Mouse (Mus musculus) heart, adult 18-20 months (tissue): ENCODE data around the gene Snd1. TPM values are rescaled to one million over a fixed set of nuclear protein-coding genes. Genes with fewer than 3 reads are reported as not detected.
"Not testable (repeated sequence)": the region's sequence is repeated elsewhere in the genome, so short reads cannot be mapped to it uniquely, and the experiment has no call there.

Experiments
- DNase-seq, 2 experiments: peaks; one replicate each; pipeline ENCODE4 v3.0.0; 2021 to 2022; ENCODE audit warnings: mixed read lengths in 1 of 2
- total RNA-seq, 2 experiments: library from RNA; stranded (reverse); gene quantifications; 2 replicates each; pipeline ENCODE4 v1.2.3; 2021

Snd1 gene
- total RNA-seq, 2 experiments from 2014 or later: 68.7 to 73.5 TPM

GRCm38 (mm10) chr6:28482711-28483315 lies 7.9 kb downstream of the Snd1 start:
- DNase-seq: no peak

DNA sequence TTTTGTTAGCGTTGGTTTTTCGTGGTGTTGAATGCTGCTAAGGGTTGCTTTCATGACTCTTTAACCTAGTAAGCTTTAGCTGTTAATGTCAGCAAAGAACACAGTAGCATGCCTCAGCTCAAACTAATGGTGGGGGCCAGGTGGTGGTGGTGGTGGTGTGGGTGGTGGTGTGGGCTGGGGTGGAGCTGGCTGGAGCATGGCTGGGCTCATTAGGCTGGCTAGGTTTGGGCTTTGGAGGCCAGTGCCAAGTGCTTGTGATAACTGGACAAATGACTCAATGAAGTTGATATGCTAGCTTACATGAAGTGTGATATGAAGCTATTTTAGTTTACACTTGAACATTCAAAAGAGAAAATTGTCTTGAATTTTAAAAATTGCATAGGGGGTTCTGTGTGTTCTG lies 11.1 kb downstream of the Snd1 start:
- peak; percentile 61 to 79 for DNase-seq

DNA sequence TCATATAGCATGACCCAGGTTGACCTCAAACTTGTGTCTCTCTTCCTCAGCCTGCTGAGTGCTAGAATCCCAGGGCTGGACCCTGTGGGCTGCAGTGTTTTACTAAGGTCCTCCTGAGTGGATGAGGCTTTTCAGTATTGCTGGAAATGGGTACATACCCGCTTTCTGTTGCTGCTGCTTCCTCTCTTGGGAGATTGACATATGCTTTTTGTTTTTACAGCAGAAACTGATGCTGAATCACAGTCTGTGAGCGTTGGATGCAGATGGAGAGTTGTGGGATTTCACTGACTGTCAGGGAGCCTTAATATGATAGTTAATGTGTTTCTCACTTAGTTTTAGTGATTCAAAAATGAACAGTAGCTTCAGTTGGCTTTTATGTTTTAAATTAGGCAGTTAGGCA lies 11.5 kb downstream of the Snd1 start:
- peak in 1 of 2 experiments; percentile 33 for DNase-seq

DNA sequence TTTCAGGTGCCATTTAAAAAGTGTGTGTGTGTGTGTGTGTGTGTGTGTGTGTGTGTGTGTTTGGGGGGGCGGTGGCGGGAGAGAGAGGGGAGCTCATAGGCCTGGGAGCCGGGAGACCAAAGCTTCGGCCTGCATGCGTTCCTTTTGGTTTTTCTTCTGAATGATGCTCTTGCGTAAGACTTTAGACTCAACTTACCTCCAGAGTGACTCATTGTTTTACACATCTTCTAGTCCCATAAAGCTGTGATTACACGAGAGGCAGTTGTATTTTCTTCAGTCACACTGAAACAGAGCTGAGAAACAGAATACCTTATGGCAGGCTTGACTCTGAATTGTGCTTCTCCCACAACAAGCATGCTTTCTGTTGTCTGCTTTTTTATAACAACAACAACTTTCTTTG lies 12.0 kb downstream of the Snd1 start:
- no peak for DNase-seq

DNA sequence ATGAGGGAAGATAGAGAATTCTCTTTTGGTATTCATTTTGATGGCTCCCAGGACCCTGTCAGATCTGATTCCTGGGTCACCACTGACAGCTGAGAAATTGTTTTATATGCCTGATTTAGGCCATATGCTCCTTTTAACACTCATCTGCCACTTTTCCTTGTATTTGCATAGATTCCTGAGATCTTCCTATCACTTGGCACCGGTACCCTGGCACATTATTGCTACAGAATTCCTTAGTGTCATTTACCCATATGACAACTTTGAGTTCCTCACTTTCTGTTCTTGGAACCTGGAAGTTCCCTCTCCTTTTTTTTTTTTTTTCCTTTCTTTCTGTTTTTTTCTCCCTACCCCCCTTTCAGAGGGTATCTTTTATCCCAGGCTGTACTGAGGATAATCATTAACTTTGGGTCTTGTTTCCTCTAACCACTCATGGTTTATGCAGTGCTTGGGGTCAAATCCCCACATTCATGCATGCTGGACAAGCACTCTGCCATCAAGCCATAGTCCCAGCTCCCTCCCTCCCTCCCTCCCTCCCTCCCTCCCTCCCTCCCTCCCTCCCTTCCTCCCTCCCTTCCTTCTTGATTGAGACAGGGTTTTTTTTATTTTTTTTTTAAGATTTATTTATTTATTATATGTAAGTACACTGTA lies 13.4 kb downstream of the Snd1 start:
- no peak for DNase-seq

GRCm38 (mm10) chr6:28490612-28491011 lies 15.7 kb downstream of the Snd1 start:
- DNase-seq: no peak

GRCm38 (mm10) chr6:28491198-28491597 lies 16.3 kb downstream of the Snd1 start:
- DNase-seq: no peak

DNA sequence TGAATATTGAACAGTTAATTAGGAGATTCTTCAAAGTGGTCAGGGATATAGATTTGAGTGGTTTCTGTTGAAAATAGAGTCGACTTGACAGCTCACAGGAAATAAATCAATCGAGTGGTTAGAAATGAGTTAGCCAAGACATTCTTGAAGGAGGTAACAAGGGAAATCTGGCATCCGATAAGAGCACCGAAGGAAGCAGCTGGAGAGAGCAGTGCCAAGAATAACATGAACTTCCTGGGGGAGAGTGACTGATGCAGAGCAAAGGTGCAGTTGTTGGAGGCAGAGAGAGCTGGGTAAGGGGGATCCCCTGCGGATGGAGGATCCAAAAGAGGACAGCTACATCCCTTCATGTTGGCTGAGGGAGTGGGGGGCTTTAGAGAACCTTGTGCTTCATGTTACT lies 22.9 kb downstream of the Snd1 start:
- DNase-seq: peak; percentile 43 to 60

- no peak for DNase-seq
These were observed 27.6 kb downstream of the Snd1 start for GRCm38 (mm10) chr6:28502576-28502975.

DNA sequence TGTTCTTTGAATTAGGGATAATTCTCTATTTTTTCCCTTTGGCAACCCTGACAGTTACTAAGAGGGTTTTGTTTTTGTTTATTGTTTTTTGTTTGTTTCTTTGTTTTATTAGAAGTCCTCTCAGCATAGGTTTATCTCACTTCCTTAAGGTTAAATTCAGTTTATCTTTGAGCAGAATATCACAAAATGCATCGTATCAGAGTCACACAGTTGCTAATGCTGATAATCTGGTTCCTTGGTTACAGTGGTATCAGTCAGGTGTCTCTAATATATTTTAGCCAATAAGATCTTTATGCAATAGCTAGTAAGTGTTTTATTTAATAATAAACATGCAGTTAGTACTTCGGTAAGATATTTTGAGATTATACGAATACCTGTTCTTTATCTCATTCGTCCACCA lies 28.2 kb downstream of the Snd1 start:
- no peak for DNase-seq

- no peak for DNase-seq
These were observed 29.7 kb downstream of the Snd1 start for GRCm38 (mm10) chr6:28504611-28505010.

DNA sequence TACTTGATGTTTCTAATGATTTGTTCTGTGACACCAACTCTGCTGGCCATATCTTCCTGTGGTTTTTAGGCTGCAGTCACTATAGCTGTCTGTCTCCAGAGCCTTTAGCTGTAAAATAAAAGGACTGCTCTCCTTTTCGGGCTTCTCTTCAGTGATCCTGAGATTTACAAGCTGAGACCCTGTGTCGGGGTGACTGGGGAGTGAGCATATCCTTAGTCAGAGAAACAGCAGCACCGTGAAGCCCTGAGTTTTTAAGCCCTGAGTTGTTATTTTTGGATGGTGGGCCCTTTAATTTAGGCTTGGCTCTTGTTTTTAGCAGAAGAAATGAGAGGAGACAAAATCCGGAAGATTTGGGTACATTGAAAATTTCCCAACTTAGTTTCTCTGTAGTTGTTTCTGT lies 32.8 kb downstream of the Snd1 start:
- DNase-seq: no peak

DNA sequence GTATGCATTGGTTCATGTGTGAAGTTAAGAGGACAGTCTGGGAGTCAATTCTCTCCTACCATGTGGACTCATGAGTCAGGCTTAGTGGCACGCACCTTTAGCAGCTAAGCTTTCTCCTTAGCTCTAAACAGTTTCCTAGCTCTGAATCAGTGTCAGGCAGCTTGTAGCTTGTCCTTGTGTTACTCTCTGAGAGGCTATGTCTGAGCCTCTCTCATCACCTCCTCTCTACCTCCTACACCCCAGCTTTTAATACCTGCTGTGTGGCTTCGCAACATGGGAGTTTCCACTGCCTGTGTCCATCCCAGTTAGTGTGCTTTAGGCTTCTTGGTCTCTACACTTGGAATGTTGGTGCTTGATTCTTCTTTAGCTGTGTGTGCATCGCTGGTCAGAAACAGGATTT lies 39.3 kb downstream of the Snd1 start:
- no peak for DNase-seq

- no peak for DNase-seq
These were observed 40.0 kb downstream of the Snd1 start for GRCm38 (mm10) chr6:28514830-28515350.

DNA sequence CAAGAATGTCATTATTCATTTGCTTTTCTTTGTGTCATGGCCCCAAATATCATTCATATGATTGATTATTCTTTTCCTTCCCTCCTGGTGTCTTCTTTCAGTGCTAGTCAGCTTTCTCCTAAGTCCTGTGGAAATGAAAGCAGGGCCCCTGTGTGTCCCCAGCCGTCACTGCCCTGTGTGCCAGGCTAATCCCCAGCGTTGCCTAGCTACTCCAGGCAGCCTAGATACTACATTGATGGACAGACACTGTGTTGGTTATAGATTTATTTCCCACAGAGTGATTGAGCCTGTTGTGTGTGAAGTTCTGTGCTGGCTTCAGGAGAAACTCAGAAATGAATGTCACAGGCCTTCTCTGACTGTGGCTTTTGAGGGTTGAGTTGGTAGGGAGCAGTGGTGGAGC lies 41.7 kb downstream of the Snd1 start:
- DNase-seq: no peak

DNA sequence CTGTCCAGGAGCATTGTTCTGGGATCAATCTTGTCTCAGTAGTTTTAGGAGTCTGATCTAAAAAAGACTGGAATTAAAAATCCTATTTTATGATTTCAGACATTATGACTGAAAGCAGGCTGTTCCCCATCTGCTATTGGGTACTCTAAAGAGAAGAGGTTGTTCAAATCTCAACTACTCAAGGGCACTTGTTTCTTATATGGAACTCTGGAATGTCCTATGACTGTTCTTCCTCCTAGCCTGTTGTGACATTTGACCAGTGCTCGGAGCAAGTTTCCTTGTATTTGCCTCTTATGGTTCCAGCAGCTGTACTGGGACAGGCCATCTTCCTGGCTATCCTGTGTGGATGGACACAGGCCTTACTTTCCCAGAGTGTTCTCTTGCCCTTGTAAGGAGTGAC lies 42.1 kb downstream of the Snd1 start:
- DNase-seq: no peak

DNA sequence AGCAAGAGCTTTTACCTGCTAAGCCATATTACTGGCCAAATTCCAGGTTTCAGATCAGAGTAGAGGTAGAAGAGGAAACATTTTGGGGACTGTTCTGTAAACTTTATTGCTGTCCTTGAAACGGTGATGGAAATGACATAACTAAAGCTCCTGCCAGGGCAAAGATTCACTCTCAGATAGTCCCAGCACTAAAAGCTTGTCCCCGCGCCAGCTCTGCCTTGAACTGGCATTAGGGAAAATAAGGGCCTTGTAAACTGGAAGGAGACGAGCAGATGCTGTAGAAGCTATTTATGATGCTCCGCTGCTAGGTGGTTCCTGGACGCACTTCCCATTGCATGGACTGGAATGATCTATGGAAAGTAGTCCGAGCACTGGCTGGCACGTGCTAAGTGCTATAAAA lies 44.5 kb downstream of the Snd1 start:
- DNase-seq: no peak

DNA sequence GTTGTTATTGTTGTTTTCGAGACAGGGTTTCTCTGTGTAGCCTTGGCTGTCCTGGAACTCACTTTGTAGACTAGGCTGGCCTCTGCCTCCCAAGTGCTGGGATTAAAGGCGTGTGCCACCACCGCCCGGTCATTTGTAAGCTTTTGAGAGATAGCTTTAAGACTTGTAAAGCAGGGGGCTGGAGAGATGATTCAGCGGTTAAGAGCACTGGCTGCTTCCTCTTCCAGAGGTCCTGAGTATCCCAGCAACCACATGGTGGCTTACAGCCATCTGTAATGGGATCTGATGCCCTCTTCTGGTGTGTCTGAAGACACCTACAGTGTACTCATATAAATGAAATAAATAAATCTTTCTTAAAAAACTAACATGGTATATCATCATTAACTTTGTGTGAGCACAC lies 45.8 kb downstream of the Snd1 start:
- DNase-seq: not testable (repeated sequence)

- no peak for DNase-seq
These were observed 46.5 kb downstream of the Snd1 start for GRCm38 (mm10) chr6:28521416-28521815.

DNA sequence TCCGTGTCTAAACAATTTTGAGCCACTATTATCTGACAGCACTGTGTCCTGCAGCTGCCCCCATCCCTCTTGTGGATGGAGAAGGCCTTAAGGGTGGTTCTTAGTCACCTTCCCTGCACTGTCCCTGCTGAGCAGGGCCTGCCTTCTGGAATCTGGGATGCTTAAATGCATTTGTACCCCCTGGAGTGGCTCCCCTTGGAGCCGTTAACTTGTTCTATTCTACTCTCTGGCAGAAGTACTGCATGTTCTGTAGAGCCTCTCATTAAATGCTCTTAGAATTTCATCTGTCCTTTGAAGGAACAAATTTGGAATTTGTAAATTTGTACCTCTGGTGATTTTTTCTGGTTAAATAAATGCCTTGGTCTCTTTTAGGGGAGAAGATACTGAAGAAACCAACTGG lies 50.6 kb downstream of the Snd1 start:
- DNase-seq: no peak

- DNase-seq: no peak
These were observed 52.5 kb downstream of the Snd1 start for GRCm38 (mm10) chr6:28527459-28527858.

DNA sequence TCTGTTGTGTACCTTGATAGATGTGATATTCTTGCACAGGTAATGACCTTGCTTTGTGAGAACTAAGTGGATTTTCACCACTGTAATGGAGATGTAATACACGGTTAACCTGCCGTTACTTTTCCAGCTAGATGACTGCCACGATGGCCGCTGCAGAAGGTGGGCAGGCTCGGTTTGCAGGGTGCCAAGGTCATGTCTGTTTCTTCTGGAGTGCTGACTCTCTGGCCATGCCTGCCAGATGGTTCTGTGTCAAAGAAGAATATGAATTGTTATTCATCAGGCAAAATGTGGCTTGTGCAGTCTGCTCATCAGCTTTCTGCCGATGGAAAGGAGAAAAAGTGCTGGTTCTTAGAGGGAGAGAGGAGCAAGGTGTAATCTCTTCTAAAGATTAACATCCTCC lies 53.3 kb downstream of the Snd1 start:
- DNase-seq: no peak

- no peak for DNase-seq
These were observed 61.5 kb downstream of the Snd1 start for GRCm38 (mm10) chr6:28536464-28536863.

GRCm38 (mm10) chr6:28537851-28538527 lies 63.0 kb downstream of the Snd1 start:
- no peak for DNase-seq
